Mouse (Mus musculus) G1E (cell line): Measurements from ENCODE around the gene Ldha.

Experiments
- CTCF ChIP-seq: IDR thresholded peaks from 2 replicates; pipeline ENCODE4 v1.5.1; 2012; ENCODE audit warnings: low read depth, low read length, inconsistent platforms, mixed read lengths
- POLR2AphosphoS5 ChIP-seq: IDR thresholded peaks from 2 replicates; pipeline ENCODE4 v1.6.1; 2012; ENCODE audit warnings: low read depth, low read length, inconsistent platforms; ENCODE audit not compliant: insufficient replicate concordance

DNA sequence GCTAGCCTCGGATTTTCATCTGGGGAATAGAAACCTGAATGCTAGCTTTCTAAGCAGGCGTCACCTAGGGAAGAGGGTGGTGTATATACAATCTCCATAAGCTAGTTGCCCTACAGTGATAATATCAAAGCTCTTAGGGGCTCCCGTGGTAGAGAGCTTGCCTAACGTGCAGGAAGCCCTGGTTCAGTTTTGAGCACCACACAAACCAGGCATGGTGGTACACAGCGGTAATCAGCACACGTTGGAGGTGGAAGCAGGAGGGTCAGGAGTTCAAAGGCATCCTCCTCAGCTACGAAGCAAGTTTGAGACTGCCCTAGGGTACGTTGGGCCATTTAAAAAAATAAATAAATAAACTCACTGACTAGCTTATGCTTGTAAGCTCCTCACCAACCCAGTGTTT lies 9.6 kb upstream of the Ldha start:
- TF ChIP-seq CTCF (no peak), POLR2AphosphoS5 (no peak)
